Mouse (Mus musculus): Measurements from ENCODE around the gene Dtd2. TPM values are rescaled to one million over a fixed set of nuclear protein-coding genes. Genes with fewer than 3 reads are reported as not detected.

Gene Dtd2
- polyA plus RNA-seq, 1 experiment: 3.9 TPM

GRCm38 (mm10) chr12:51985826-51986225 is 20.5 kb downstream of the Dtd2 start:
- TF ChIP-seq CTCF (IDR thresholded peaks at IDR 0.05; ENCODE audit: extremely low read depth, insufficient read length, insufficient replicate concordance, low read depth, low read length) (no peak), POLR2A (IDR thresholded peaks at IDR 0.05; ENCODE audit: low read depth, low read length) (no peak)
- Histone ChIP-seq H3K27me3 (ENCODE audit: control insufficient read depth, insufficient read depth, low read length) (no peaks in the 10 kb centered on the region), H3K27ac (ENCODE audit: insufficient read depth, low read depth, low read length) (no peak overlapping the region), H3K4me3 (ENCODE audit: low read depth, low read length) (no peak overlapping the region), H3K36me3 (ENCODE audit: control insufficient read depth, insufficient read depth, low read length) (no peaks in the 10 kb centered on the region), H3K4me1 (ENCODE audit: control insufficient read depth, insufficient read depth, insufficient read length, low read length) (no peaks in the 10 kb centered on the region)
- 75% methylated on average over 4 of the region's 4 CpGs for WGBS

DNA sequence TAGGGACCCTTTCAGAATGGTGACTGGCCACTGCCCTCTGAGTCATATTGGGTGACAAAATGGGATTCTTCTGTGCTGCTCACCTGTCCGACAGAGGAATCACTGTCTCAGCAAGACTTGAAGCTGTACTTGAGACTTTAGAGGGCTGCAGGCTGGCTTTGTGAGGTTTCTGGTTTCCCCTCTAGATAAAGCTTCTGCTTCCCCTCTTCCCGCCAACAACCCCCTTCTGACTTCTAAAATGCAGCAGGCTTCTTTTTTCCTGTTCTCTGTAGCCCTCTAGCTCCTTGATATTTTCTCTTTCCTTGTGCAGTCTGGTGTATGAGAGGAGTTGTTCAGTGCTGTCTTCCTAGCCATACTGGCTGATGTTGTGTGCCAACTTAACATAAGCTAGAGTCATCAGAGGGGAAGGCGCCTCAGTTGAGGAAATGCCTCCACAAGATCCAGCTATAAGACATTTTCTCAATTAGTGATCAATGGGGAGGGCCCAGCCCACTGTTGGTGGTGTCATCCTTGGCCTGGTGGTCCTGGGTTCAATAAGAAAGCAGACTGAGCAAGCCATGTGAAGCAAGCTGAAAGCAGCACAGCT is 21.0 kb downstream of the Dtd2 start:
- TF ChIP-seq CTCF (IDR thresholded peaks at IDR 0.05; ENCODE audit: extremely low read depth, insufficient read length, insufficient replicate concordance, low read depth, low read length) (no peak), POLR2A (IDR thresholded peaks at IDR 0.05; ENCODE audit: low read depth, low read length) (no peak)
- 85% methylated on average over 3 of the region's 3 CpGs for WGBS
- H3K4me3 ChIP-seq (ENCODE audit: low read depth, low read length): no peak overlapping the region
- H3K27me3 ChIP-seq (ENCODE audit: control insufficient read depth, insufficient read depth, low read length): no peaks in the 10 kb centered on the region
- H3K4me1 ChIP-seq (ENCODE audit: control insufficient read depth, insufficient read depth, insufficient read length, low read length): no peaks in the 10 kb centered on the region
- H3K36me3 ChIP-seq (ENCODE audit: control insufficient read depth, insufficient read depth, low read length): no peaks in the 10 kb centered on the region
- H3K27ac ChIP-seq (ENCODE audit: insufficient read depth, low read depth, low read length): no peak overlapping the region

DNA sequence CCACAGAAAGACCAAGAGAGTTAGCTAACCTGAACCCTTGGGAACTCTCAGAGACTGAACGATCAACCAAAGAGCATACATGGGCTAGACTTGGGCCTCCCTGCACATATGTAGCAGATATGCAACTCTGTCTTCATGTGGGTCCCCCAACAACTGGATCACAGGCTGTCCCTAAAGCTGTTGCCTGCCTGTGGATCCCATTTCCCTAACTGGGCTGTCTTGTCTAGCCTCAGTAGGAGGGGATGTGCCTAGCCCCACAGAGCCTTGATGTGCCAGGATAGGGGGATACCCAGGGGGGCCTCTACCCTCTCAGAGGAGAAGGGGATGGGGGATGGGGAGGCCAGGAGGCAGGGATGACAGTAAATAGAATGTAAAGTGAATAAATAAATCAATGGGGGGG is 22.7 kb downstream of the Dtd2 start:
- 96% methylated on average over 1 of the region's 1 CpGs for WGBS
- Histone ChIP-seq H3K36me3 (ENCODE audit: control insufficient read depth, insufficient read depth, low read length) (no peaks in the 10 kb centered on the region), H3K27ac (ENCODE audit: insufficient read depth, low read depth, low read length) (no peak overlapping the region), H3K4me1 (ENCODE audit: control insufficient read depth, insufficient read depth, insufficient read length, low read length) (peaks cover 2% of the 10 kb centered on the region; the same call in 1 of the 2 replicates), H3K4me3 (ENCODE audit: low read depth, low read length) (no peak overlapping the region), H3K27me3 (ENCODE audit: control insufficient read depth, insufficient read depth, low read length) (no peaks in the 10 kb centered on the region)
- TF ChIP-seq POLR2A (IDR thresholded peaks at IDR 0.05; ENCODE audit: low read depth, low read length) (no peak), CTCF (IDR thresholded peaks at IDR 0.05; ENCODE audit: extremely low read depth, insufficient read length, insufficient replicate concordance, low read depth, low read length) (no peak)

- Histone ChIP-seq H3K4me1 (ENCODE audit: control insufficient read depth, insufficient read depth, insufficient read length, low read length) (peaks cover 2% of the 10 kb centered on the region; the same call in 1 of the 2 replicates), H3K27ac (ENCODE audit: insufficient read depth, low read depth, low read length) (no peak overlapping the region), H3K4me3 (ENCODE audit: low read depth, low read length) (no peak overlapping the region), H3K36me3 (ENCODE audit: control insufficient read depth, insufficient read depth, low read length) (no peaks in the 10 kb centered on the region), H3K27me3 (ENCODE audit: control insufficient read depth, insufficient read depth, low read length) (no peaks in the 10 kb centered on the region)
- WGBS: 60% methylated on average over 9 of the region's 9 CpGs
- TF ChIP-seq POLR2A (IDR thresholded peaks at IDR 0.05; ENCODE audit: low read depth, low read length): no peak
- no peak for TF ChIP-seq CTCF (IDR thresholded peaks at IDR 0.05; ENCODE audit: extremely low read depth, insufficient read length, insufficient replicate concordance, low read depth, low read length)
Measured at GRCm38 (mm10) chr12:51976531-51976930, 29.8 kb downstream of the Dtd2 start.

DNA sequence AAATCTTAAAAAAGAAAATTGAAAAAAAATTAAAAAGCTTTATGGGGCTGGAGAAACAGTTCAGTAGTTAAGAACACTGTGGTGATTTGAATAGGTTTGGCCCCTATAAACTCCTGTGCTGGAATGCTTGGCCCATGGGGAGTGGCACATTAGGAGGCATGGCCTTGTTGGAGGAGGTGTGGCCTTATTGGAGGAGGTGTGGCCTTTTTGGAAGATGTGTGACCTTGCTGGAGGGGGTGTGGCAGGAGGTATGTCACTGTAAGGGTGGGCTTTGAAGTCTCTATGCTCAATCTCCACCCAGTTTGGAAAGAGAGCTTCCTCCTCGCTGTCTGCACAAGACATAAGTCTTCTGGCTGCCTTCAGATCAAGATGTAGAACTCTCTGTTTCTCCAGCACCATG is 31.9 kb downstream of the Dtd2 start:
- no peaks in the 10 kb centered on the region for H3K36me3 ChIP-seq (ENCODE audit: control insufficient read depth, insufficient read depth, low read length)
- TF ChIP-seq CTCF (IDR thresholded peaks at IDR 0.05; ENCODE audit: extremely low read depth, insufficient read length, insufficient replicate concordance, low read depth, low read length) (no peak), POLR2A (IDR thresholded peaks at IDR 0.05; ENCODE audit: low read depth, low read length) (no peak)
- no peak overlapping the region for H3K4me3 ChIP-seq (ENCODE audit: low read depth, low read length)
- peaks cover under 1% of the 10 kb centered on the region; the same call in 1 of the 2 replicates for H3K4me1 ChIP-seq (ENCODE audit: control insufficient read depth, insufficient read depth, insufficient read length, low read length)
- H3K27ac ChIP-seq (ENCODE audit: insufficient read depth, low read depth, low read length): no peak overlapping the region
- 96% methylated on average over 1 of the region's 1 CpGs for WGBS
- H3K27me3 ChIP-seq (ENCODE audit: control insufficient read depth, insufficient read depth, low read length): no peaks in the 10 kb centered on the region

GRCm38 (mm10) chr12:51972269-51973065 is 33.8 kb downstream of the Dtd2 start:
- Histone ChIP-seq H3K27ac (ENCODE audit: insufficient read depth, low read depth, low read length) (no peak overlapping the region), H3K36me3 (ENCODE audit: control insufficient read depth, insufficient read depth, low read length) (no peaks in the 10 kb centered on the region), H3K27me3 (ENCODE audit: control insufficient read depth, insufficient read depth, low read length) (no peaks in the 10 kb centered on the region), H3K4me1 (ENCODE audit: control insufficient read depth, insufficient read depth, insufficient read length, low read length) (peaks cover 4% of the 10 kb centered on the region; the same call in 1 of the 2 replicates), H3K4me3 (ENCODE audit: low read depth, low read length) (no peak overlapping the region)
- 93% methylated on average over 5 of the region's 5 CpGs for WGBS
- no peak for TF ChIP-seq POLR2A (IDR thresholded peaks at IDR 0.05; ENCODE audit: low read depth, low read length)
- TF ChIP-seq CTCF (IDR thresholded peaks at IDR 0.05; ENCODE audit: extremely low read depth, insufficient read length, insufficient replicate concordance, low read depth, low read length): no peak

DNA sequence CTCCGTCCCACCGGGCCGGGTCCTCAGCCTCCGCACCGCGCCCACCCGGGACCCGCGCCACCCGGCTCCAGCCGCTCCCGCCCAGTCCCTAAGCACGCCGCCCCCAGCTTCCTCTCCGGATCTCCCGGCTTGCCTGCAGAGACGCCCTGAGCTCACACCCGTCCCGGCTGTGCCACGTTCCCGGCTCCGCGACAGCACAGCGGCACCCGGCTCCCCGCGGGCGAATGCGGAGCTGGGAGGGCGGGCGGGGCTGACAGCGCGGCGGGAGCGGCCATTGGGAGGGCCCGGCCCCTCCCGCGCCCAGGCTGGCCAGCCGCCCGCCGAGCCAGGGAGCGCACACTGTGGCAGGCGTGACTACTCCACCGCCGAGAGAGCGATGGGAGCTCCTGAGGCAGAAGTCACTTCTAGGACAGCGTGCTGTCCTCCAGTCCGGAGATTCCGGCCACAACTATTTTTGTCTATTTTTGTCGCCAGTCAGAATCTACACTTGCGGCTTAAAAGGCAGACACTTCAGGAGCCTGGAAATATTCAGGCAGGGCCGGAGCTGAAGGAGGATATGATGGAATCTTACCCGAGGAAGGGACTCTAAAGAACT is 35.1 kb downstream of the Dtd2 start, which contains the start of gene Heatr5a:
Heatr5a (minus strand) TSS at position 252 of the 595 bp plus-strand sequence.
- Histone ChIP-seq H3K27ac (ENCODE audit: insufficient read depth, low read depth, low read length) (peak within 1 kb of the TSS; percentile 86), H3K4me3 (ENCODE audit: low read depth, low read length) (peak within 1 kb of the TSS; percentile 93), H3K27me3 (ENCODE audit: control insufficient read depth, insufficient read depth, low read length) (no peaks in the 10 kb centered on the region), H3K36me3 (ENCODE audit: control insufficient read depth, insufficient read depth, low read length) (no peaks in the 10 kb centered on the region), H3K4me1 (ENCODE audit: control insufficient read depth, insufficient read depth, insufficient read length, low read length) (peaks cover 4% of the 10 kb centered on the region; the same call in 1 of the 2 replicates)
- under 1% methylated on average over 53 of the region's 53 CpGs for WGBS
- TF ChIP-seq CTCF (IDR thresholded peaks at IDR 0.05; ENCODE audit: extremely low read depth, insufficient read length, insufficient replicate concordance, low read depth, low read length) (no peak), POLR2A (IDR thresholded peaks at IDR 0.05; ENCODE audit: low read depth, low read length) (peak; percentile 86)
